Mouse (Mus musculus): ENCODE results near the gene Eif2b3. TPM values are rescaled to one million over a fixed set of nuclear protein-coding genes. Genes with fewer than 3 reads are reported as not detected.

The Eif2b3 gene
- 10 to 100 TPM in 18 of 26 experiments, 1 to 10 TPM in 8; 1.4 to 34.4 (median 17.2) TPM for total RNA-seq (2018; cell fraction: chromatin; rRNA removed)
- total RNA-seq (2018; cell fraction: cytosol; rRNA removed), result 10 to 100 TPM in 1 of 26 experiments, 1 to 10 TPM in 25; 5.3 to 10.3 (median 7.7) TPM
- 10 to 100 TPM in 11 of 26 experiments, 1 to 10 TPM in 15; 2.2 to 23.2 (median 8.7) TPM for total RNA-seq (2018; cell fraction: nucleus; rRNA removed)
- polyA plus RNA-seq (2018), result 7.4 to 19.3 TPM (median 11.1 TPM) in 3 replicates

DNA sequence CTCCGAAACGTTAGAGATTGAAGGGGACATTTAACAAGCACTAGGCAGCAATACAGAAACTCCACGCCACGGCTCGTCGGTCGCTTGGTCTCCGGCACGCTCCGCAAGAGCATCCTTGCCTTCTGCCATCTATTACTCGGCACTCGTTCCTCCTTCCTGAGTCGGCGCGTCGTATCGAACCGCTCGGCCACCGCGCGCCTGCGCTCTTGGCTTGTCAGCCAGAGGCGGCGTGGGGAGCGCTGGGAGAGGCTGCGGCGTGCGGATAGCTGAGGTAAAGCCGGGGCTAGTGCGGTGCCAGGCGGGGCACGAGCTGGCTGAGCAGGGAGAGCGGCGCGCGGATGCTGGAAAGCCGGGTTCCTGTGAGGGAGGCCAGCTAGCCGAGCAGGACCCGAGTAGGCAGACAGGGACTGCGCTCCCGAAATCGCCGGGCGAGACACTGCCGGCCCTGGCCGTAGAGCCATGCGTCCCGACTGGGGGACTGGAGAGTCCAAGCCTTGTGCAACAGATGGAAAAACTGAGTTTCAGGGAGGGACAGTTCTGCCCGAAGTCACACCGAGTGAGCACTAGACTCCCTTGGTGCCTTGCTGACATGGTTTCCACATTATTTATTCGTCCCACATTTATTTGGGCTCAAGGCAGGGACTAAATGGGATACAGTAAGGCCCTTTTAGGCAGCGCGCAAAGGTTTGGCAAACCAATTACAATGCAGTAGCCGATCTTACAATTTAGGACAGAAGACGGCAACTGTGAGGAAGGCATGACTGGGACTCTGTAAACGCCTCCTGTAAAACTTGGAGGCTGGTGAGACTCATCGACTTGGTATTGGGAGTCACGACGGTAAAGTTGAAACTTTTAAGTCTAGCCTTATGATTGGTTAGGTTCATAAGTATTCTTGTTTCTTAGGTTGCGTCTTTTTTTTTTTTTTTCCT is at the start of gene Eif2b3:
Eif2b3 (plus strand) TSS at position 197 of the 929 bp plus-strand sequence.
- H3K27ac ChIP-seq, result no peak within 1 kb of the TSS
- H3K4me3 ChIP-seq (ENCODE audit: inconsistent target), result peak within 1 kb of the TSS; percentile 61
- peaks cover 16% of the 10 kb centered on the region; the same call in 1 of the 2 replicates for H3K79me2 ChIP-seq (ENCODE audit: inconsistent target)
- no peaks in the 10 kb centered on the region; the same call in 1 of the 2 replicates for H3K36me3 ChIP-seq (ENCODE audit: inconsistent target)
- 1% methylated on average over 61 of the region's 61 CpGs for WGBS (ENCODE audit: missing documents)

DNA sequence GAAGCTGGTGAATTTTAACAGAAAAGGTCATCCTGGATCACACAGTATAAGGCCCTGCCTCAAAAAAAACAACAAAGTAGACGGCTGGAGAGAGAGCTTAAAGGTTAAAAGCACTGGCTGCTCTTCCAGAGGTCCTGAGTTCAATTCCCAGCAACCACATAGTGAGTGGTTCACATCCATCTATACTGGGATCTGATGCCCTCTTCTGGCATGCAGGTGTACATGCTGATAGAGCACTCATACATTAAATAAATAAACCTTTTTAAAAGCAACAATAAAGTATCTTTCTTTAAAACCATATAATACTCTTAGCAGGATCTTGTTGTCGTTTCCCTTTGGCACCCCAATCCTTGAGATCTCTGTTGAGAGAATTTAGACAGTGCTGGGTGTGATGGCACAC is 42.7 kb upstream of the Eif2b3 start:
- WGBS (ENCODE audit: missing documents), result 71% methylated on average over 2 of the region's 2 CpGs
- H3K4me3 ChIP-seq (ENCODE audit: inconsistent target), result no peak overlapping the region
- no peak overlapping the region for H3K27ac ChIP-seq
- H3K79me2 ChIP-seq (ENCODE audit: inconsistent target), result no peaks in the 10 kb centered on the region
- no peaks in the 10 kb centered on the region for H3K36me3 ChIP-seq (ENCODE audit: inconsistent target)

DNA sequence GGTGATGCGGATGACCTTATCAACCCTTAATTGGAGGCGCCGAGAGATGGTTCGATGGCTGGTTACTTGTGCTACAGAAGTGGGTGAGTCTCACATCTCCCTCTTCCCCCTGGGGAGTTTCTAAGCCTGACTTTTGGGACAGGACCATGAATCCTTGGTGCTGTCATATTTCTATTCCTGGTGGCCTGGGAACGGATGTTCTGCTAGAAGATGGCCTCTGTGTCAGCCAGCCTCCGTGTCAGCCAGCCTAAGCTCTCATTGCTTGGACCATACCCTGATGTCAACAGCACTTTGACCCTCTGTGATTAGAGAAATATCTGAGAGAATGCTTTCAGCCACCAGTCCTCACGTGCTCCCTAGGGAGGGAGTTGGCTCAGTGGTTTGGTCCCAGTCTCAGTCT is 33.5 kb upstream of the Eif2b3 start:
- H3K36me3 ChIP-seq (ENCODE audit: inconsistent target), result no peaks in the 10 kb centered on the region; the same call in 1 of the 2 replicates
- H3K27ac ChIP-seq, result no peak overlapping the region
- 93% methylated on average over 7 of the region's 7 CpGs for WGBS (ENCODE audit: missing documents)
- no peak overlapping the region for H3K4me3 ChIP-seq (ENCODE audit: inconsistent target)
- no peaks in the 10 kb centered on the region for H3K79me2 ChIP-seq (ENCODE audit: inconsistent target)

DNA sequence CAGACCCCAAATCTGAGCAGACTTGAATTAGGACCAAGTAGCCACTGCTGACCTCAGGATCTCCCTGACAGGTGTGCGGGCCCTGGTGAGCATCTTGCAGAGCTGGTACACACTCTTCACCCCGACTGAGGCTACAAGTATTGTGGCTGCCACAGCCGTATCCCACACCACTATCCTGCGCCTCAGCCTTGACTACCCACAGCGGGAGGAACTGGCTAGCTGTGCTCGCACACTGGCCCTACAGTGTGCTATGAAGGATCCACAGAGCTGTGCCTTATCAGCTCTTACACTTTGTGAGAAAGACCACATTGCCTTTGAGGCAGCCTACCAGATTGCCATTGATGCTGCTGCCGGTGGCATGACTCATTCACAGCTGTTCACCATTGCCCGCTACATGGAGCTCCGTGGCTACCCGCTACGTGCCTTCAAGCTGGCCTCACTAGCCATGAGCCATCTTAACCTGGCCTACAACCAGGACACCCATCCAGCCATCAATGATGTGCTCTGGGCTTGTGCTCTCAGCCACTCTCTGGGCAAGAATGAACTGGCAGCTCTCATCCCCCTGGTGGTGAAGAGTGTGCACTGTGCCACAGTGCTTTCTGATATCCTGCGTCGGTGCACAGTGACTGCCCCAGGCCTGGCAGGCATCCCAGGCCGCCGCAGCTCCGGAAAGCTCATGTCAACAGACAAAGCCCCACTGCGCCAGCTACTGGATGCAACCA is 32.6 kb upstream of the Eif2b3 start:
- Histone ChIP-seq H3K79me2 (ENCODE audit: inconsistent target) (no peaks in the 10 kb centered on the region), H3K27ac (no peak overlapping the region), H3K4me3 (ENCODE audit: inconsistent target) (no peak overlapping the region), H3K36me3 (ENCODE audit: inconsistent target) (no peaks in the 10 kb centered on the region; the same call in 1 of the 2 replicates)
- WGBS (ENCODE audit: missing documents), result 59% methylated on average over 17 of the region's 17 CpGs

DNA sequence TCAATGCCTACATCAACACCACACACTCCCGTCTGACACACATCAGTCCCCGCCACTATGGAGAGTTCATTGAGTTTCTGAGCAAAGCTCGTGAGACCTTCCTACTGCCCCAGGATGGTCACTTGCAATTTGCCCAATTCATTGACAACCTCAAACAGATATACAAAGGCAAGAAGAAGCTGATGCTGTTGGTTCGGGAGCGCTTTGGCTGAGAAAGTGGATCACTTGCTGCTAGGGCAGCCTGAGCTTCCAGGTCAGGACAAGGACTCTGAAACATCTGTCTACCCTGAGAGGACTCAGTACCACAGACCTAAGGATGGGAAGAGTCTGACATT is 32.1 kb upstream of the Eif2b3 start:
- no peak overlapping the region for H3K4me3 ChIP-seq (ENCODE audit: inconsistent target)
- no peaks in the 10 kb centered on the region; the same call in 1 of the 2 replicates for H3K36me3 ChIP-seq (ENCODE audit: inconsistent target)
- WGBS (ENCODE audit: missing documents), result 77% methylated on average over 5 of the region's 5 CpGs
- H3K79me2 ChIP-seq (ENCODE audit: inconsistent target), result no peaks in the 10 kb centered on the region
- H3K27ac ChIP-seq, result no peak overlapping the region

DNA sequence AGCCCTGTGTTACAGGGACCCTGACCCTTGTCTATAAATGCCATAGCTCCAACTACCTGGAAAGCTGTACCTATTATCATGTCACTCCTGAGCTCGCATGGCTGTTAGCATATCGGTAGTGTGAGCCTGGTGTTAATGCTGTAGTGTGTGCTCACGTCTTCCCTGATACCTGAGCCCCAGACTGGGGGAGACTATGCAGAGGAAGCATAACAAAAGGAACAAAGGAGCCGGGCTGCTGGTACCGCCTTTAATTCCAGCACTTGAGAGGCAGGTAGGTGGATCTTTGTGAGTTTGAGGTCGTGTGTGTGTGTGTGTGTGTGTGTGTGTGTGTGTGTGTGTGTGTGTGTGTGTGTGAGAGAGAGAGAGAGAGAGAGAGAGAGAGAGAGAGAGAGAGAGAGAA is 29.5 kb upstream of the Eif2b3 start:
- WGBS (ENCODE audit: missing documents), result 100% methylated on average over 3 of the region's 6 CpGs
- H3K27ac ChIP-seq, result no peak overlapping the region
- no peaks in the 10 kb centered on the region; the same call in 1 of the 2 replicates for H3K36me3 ChIP-seq (ENCODE audit: inconsistent target)
- no peak overlapping the region for H3K4me3 ChIP-seq (ENCODE audit: inconsistent target)
- no peaks in the 10 kb centered on the region for H3K79me2 ChIP-seq (ENCODE audit: inconsistent target)

DNA sequence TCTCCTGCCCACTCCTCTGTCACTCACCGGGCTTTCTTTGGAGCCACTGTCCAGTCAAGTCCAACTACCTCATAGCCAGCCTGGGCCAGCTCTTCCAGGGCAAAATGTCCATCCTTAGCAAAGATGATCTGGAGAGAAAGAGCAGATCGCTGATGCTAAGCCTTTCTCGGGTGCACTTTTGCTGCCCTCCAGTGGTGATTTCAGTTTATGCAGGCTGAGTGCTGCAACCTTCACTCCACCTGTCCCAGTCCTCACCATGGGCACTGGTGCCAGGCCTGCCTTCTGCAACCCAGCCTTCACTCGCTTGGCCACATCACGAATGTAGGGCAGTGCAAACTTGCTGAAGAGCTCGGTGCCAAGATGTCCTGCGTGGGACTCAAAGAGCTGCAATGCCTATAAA is 27.8 kb upstream of the Eif2b3 start:
- no peak overlapping the region for H3K4me3 ChIP-seq (ENCODE audit: inconsistent target)
- no peak overlapping the region for H3K27ac ChIP-seq
- no peaks in the 10 kb centered on the region; the same call in 1 of the 2 replicates for H3K36me3 ChIP-seq (ENCODE audit: inconsistent target)
- H3K79me2 ChIP-seq (ENCODE audit: inconsistent target), result no peaks in the 10 kb centered on the region
- 11% methylated on average over 7 of the region's 7 CpGs for WGBS (ENCODE audit: missing documents)

DNA sequence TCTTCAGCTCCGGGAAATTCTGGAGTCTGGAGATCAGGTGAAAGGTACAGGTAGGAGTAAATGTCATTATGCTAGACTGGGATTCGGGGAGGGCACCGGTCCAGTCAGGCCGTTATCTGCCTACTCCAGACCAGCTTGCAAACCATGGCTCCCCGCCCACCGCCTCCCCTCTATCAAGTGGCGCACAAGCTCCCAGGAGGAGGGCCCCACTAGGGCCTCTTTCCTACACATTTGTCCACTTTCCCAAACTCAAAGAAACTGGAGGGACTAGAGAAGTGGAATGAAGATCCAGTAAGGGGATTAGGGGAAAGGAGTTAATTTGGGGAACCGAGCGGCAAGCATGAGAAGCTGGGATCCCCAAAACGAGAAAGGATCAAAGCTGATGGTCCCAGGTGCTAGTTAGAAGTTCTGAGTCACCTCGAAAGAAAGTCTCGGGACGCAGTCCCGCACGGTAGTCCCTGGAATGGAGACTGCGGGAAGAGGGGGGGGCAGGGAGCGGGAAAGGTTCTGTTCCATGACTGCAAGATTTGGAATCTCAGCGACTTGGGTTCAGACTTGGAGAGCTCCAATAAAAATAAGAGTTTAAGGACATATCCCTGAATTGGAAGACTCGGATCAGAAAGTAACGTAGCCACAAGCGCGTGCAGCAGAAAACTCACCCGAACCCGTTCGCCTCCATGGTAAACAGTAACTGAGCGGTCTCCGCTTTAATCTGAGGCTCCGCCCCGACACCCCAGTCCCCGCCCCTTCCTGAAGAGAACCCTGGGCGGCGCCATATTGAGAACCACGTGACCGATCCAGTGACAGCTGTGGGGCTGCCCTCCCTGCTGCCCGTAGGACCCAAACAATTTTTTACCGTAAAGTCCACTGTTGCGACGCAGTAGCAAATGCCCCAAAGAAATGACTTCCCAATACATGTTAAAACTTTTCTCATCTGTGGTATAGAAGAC is 25.3 kb upstream of the Eif2b3 start, which contains the start of gene Urod:
Urod (minus strand) TSS at position 742 of the 950 bp plus-strand sequence.
- Histone ChIP-seq H3K79me2 (ENCODE audit: inconsistent target) (no peaks in the 10 kb centered on the region), H3K36me3 (ENCODE audit: inconsistent target) (peaks cover 8% of the 10 kb centered on the region), H3K27ac (peak within 1 kb of the TSS; percentile 14), H3K4me3 (ENCODE audit: inconsistent target) (peak within 1 kb of the TSS; percentile 86)
- 2% methylated on average over 36 of the region's 38 CpGs for WGBS (ENCODE audit: missing documents)

DNA sequence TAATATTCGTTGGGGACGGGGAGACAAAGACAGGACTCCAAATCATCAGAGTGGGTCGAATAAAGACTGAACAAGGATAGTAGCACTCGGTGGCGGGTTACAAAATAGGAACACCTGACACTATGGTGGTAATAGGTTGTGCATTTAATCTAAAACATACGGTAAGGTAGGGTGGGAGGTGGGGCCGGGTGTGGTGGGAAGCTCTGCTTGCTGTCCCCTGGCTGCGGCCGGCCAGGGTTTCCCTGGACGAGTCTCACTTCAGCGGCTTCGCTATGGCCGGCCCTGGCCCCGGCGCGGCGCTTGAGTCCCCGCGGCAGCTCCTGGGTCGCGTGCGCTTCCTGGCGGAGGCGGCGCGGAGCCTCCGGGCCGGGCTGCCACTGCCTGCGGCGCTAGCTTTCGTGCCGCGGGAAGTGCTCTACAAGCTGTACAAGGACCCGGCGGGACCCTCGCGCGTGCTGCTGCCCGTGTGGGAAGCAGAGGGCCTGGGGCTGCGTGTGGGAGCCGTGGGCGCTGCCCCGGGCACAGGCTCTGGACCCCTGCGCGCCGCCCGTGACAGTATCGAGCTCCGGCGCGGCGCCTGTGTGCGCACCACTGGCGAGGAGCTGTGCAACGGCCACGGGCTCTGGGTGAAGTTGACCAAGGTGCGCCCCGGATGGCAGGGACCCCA is 23.9 kb upstream of the Eif2b3 start, which contains the start of gene Hectd3:
Hectd3 (plus strand) TSS at position 187 of the 667 bp plus-strand sequence.
- no peaks in the 10 kb centered on the region for H3K79me2 ChIP-seq (ENCODE audit: inconsistent target)
- H3K4me3 ChIP-seq (ENCODE audit: inconsistent target), result peak within 1 kb of the TSS; percentile 86
- peak within 1 kb of the TSS; percentile 14 for H3K27ac ChIP-seq
- WGBS (ENCODE audit: missing documents), result 0% methylated on average over 45 of the region's 58 CpGs
- peaks cover 20% of the 10 kb centered on the region for H3K36me3 ChIP-seq (ENCODE audit: inconsistent target)

DNA sequence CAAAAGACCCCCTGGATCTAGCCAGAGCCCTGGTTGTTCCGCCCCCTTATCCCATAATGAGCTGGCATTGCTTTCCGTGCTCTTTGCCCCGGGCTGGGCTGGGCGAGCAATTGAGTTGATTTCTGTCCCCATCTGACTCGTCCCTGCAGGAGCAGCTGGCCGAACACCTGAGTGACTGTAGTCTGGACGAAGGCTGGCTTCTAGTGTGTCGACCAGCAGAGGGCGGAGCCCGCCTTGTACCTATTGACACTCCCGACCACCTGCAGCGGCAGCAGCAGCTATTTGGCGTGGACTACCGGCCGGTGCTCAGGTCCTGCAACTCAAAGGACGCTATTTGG is 23.4 kb upstream of the Eif2b3 start:
- Histone ChIP-seq H3K4me3 (ENCODE audit: inconsistent target) (peak overlapping the region; percentile 86), H3K27ac (no peak overlapping the region), H3K79me2 (ENCODE audit: inconsistent target) (no peaks in the 10 kb centered on the region), H3K36me3 (ENCODE audit: inconsistent target) (peaks cover 25% of the 10 kb centered on the region)
- 2% methylated on average over 15 of the region's 16 CpGs for WGBS (ENCODE audit: missing documents)

DNA sequence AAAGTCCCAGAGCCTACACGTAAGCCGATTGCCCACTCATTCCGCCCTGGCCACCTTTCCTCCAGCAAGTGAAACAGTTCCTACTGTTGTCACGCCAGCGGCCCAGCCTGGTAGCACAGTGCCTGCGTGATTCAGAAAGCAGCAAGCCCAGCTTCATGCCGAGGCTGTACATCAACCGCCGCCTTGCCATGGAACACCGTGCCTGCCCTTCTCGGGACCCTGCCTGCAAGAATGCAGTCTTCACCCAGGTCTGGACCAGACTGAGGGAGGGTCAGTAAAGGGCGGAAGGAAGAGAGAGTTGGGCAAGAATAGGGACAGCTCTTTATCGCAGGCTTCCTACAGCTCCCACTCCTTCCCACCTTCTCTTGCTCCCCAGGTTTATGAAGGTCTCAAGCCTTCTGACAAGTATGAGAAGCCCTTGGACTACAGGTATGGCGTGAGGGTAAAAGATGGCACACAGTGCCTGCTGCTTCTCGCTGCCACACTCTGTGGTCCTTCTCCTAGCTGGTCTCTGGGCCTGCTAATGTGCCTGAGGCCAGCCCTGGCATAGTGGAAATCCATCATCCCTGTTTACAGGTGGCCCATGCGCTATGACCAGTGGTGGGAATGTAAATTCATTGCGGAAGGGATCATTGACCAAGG is 19.6 kb upstream of the Eif2b3 start:
- 96% methylated on average over 17 of the region's 17 CpGs for WGBS (ENCODE audit: missing documents)
- H3K27ac ChIP-seq, result no peak overlapping the region
- no peak overlapping the region for H3K4me3 ChIP-seq (ENCODE audit: inconsistent target)
- no peaks in the 10 kb centered on the region for H3K79me2 ChIP-seq (ENCODE audit: inconsistent target)
- peaks cover 59% of the 10 kb centered on the region for H3K36me3 ChIP-seq (ENCODE audit: inconsistent target)

DNA sequence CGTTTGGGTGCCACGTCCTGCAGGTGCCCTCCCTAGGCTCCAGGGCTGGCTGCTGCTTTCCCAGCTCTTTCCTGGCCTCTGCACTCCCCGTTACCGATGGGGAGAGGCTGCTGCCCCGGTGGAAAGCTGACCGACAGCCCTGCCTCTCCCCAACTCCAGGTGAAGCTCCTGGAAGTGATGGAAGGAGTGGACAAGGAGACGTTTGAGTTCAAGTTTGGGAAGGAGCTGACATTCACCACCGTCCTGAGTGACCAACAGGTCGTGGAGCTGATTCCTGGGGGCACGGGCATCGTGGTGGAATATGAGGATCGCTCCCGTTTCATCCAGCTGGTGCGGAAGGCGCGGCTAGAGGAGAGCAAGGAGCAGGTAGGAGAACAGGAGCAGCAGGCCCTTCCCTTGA is 17.2 kb upstream of the Eif2b3 start:
- Histone ChIP-seq H3K36me3 (ENCODE audit: inconsistent target) (peaks cover 59% of the 10 kb centered on the region), H3K4me3 (ENCODE audit: inconsistent target) (no peak overlapping the region), H3K27ac (no peak overlapping the region), H3K79me2 (ENCODE audit: inconsistent target) (no peaks in the 10 kb centered on the region)
- 96% methylated on average over 16 of the region's 16 CpGs for WGBS (ENCODE audit: missing documents)

Data from macrophage (primary cell).